Mouse (Mus musculus): ENCODE results near the gene Smurf1. TPM values are rescaled to one million over a fixed set of nuclear protein-coding genes. Genes with fewer than 3 reads are reported as not detected.

Gene Smurf1
- polyA plus RNA-seq, 1 experiment, result 16.4 TPM

DNA sequence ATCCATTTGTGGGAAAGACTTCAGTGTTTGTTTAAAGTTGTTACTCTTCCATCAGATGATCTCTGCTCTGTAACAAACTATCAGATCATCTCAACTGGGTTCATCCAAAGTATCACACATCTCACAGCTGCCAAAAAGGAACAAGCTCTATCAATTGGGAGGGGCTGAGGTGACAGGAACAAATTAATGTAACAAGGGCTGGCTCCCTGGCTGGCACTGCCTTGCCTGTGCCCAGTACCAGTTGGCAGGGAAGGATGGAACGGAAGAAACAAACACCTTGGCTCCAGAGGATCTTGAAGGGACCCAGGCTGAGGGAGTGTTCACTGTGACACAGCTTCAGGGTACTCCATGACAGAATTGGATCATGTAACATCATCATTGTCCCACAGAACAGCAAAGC, 17.6 kb downstream of the Smurf1 start:
- Histone ChIP-seq H3K27ac (ENCODE audit: insufficient read depth, low read length) (no peak overlapping the region), H3K27me3 (ENCODE audit: control insufficient read depth, insufficient read depth, low read length) (no peaks in the 10 kb centered on the region), H3K4me1 (ENCODE audit: control insufficient read depth, insufficient read depth, insufficient read length) (no peaks in the 10 kb centered on the region), H3K4me3 (ENCODE audit: extremely low read depth, insufficient read depth, insufficient read length) (no peak overlapping the region), H3K36me3 (ENCODE audit: control insufficient read depth, insufficient read depth, low read length) (no peaks in the 10 kb centered on the region)
- 85% methylated on average over 1 of the region's 1 CpGs for WGBS
- no peak for DNase-seq (ENCODE audit: low read depth in 1 of 2, low spot score in 2 of 2)
- no peak for TF ChIP-seq CTCF (IDR thresholded peaks at IDR 0.05; ENCODE audit: extremely low read depth, insufficient read depth, insufficient read length, insufficient replicate concordance)
- TF ChIP-seq POLR2A (IDR thresholded peaks at IDR 0.05; ENCODE audit: low read depth, low read length), result no peak

DNA sequence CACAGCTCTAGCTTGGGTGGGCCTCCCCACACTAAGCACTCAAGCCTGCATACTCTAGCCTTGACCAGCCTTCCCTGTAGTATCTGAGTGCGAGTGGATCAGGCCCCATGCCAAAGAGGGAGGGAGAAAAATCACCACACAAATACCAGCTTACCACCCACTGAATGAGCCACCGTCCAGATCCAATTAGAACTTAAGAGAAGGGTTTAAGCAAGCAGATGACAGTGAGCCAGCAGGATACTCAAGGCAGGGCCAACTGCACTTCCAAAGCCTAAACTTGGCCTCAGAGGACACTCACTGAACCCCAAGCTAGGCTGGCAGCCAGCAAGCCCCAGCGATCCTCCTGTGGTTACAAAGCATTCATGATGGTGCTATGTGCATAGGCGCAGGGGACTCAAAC, 19.6 kb downstream of the Smurf1 start:
- H3K4me1 ChIP-seq (ENCODE audit: control insufficient read depth, insufficient read depth, insufficient read length), result no peaks in the 10 kb centered on the region; the same call in 1 of the 2 replicates
- H3K36me3 ChIP-seq (ENCODE audit: control insufficient read depth, insufficient read depth, low read length), result no peaks in the 10 kb centered on the region
- no peaks in the 10 kb centered on the region for H3K27me3 ChIP-seq (ENCODE audit: control insufficient read depth, insufficient read depth, low read length)
- no peak overlapping the region for H3K27ac ChIP-seq (ENCODE audit: insufficient read depth, low read length)
- no peak for TF ChIP-seq POLR2A (IDR thresholded peaks at IDR 0.05; ENCODE audit: low read depth, low read length)
- no peak for TF ChIP-seq CTCF (IDR thresholded peaks at IDR 0.05; ENCODE audit: extremely low read depth, insufficient read depth, insufficient read length, insufficient replicate concordance)
- H3K4me3 ChIP-seq (ENCODE audit: extremely low read depth, insufficient read depth, insufficient read length), result no peak overlapping the region
- DNase-seq (ENCODE audit: low read depth in 1 of 2, low spot score in 2 of 2), result no peak
- 82% methylated on average over 4 of the region's 4 CpGs for WGBS

GRCm38 (mm10) chr5:144944932-144945331, 20.7 kb downstream of the Smurf1 start:
- H3K4me1 ChIP-seq (ENCODE audit: control insufficient read depth, insufficient read depth, insufficient read length), result no peaks in the 10 kb centered on the region; the same call in 1 of the 2 replicates
- H3K27ac ChIP-seq (ENCODE audit: insufficient read depth, low read length), result no peak overlapping the region
- no peak for DNase-seq (ENCODE audit: low read depth in 1 of 2, low spot score in 2 of 2)
- no peak overlapping the region for H3K4me3 ChIP-seq (ENCODE audit: extremely low read depth, insufficient read depth, insufficient read length)
- no peaks in the 10 kb centered on the region for H3K27me3 ChIP-seq (ENCODE audit: control insufficient read depth, insufficient read depth, low read length)
- TF ChIP-seq POLR2A (IDR thresholded peaks at IDR 0.05; ENCODE audit: low read depth, low read length) (no peak), CTCF (IDR thresholded peaks at IDR 0.05; ENCODE audit: extremely low read depth, insufficient read depth, insufficient read length, insufficient replicate concordance) (no peak)
- no peaks in the 10 kb centered on the region for H3K36me3 ChIP-seq (ENCODE audit: control insufficient read depth, insufficient read depth, low read length)
- WGBS, result 85% methylated on average over 7 of the region's 7 CpGs

- Histone ChIP-seq H3K4me3 (ENCODE audit: extremely low read depth, insufficient read depth, insufficient read length) (no peak overlapping the region), H3K4me1 (ENCODE audit: control insufficient read depth, insufficient read depth, insufficient read length) (no peaks in the 10 kb centered on the region; the same call in 1 of the 2 replicates), H3K27me3 (ENCODE audit: control insufficient read depth, insufficient read depth, low read length) (no peaks in the 10 kb centered on the region), H3K36me3 (ENCODE audit: control insufficient read depth, insufficient read depth, low read length) (no peaks in the 10 kb centered on the region), H3K27ac (ENCODE audit: insufficient read depth, low read length) (no peak overlapping the region)
- no peak for DNase-seq (ENCODE audit: low read depth in 1 of 2, low spot score in 2 of 2)
- TF ChIP-seq CTCF (IDR thresholded peaks at IDR 0.05; ENCODE audit: extremely low read depth, insufficient read depth, insufficient read length, insufficient replicate concordance), result no peak
- TF ChIP-seq POLR2A (IDR thresholded peaks at IDR 0.05; ENCODE audit: low read depth, low read length), result no peak
- 85% methylated on average over 4 of the region's 4 CpGs for WGBS
These were observed 21.3 kb downstream of the Smurf1 start for GRCm38 (mm10) chr5:144944370-144944769.

- Histone ChIP-seq H3K27me3 (ENCODE audit: control insufficient read depth, insufficient read depth, low read length) (no peaks in the 10 kb centered on the region), H3K4me1 (ENCODE audit: control insufficient read depth, insufficient read depth, insufficient read length) (no peaks in the 10 kb centered on the region; the same call in 1 of the 2 replicates), H3K27ac (ENCODE audit: insufficient read depth, low read length) (no peak overlapping the region), H3K36me3 (ENCODE audit: control insufficient read depth, insufficient read depth, low read length) (no peaks in the 10 kb centered on the region), H3K4me3 (ENCODE audit: extremely low read depth, insufficient read depth, insufficient read length) (no peak overlapping the region)
- DNase-seq (ENCODE audit: low read depth in 1 of 2, low spot score in 2 of 2), result no peak
- 85% methylated on average over 6 of the region's 6 CpGs for WGBS
- TF ChIP-seq CTCF (IDR thresholded peaks at IDR 0.05; ENCODE audit: extremely low read depth, insufficient read depth, insufficient read length, insufficient replicate concordance) (no peak), POLR2A (IDR thresholded peaks at IDR 0.05; ENCODE audit: low read depth, low read length) (no peak)
These were observed 22.3 kb downstream of the Smurf1 start for GRCm38 (mm10) chr5:144943346-144943745.

DNA sequence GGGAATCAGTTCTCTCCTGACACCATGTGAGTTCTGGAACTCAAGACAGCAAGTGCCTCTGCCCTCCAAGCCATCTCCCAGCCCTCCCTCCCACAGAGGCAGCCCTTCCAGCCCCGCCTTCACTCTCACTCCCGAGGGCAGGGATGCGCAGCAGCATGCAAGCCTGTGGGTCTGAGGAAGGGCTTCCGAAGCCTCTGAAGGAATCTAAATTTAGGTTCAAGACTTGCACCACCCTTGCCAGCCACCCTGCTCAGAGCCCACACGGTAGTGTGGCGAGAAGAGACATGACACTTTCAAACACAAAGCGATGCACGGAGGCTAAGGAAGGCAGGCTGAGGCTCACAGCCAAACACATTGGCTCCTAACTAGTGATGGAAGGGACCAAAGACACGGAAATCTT, 23.2 kb downstream of the Smurf1 start:
- no peaks in the 10 kb centered on the region for H3K27me3 ChIP-seq (ENCODE audit: control insufficient read depth, insufficient read depth, low read length)
- no peak overlapping the region for H3K4me3 ChIP-seq (ENCODE audit: extremely low read depth, insufficient read depth, insufficient read length)
- no peak for DNase-seq (ENCODE audit: low read depth in 1 of 2, low spot score in 2 of 2)
- H3K36me3 ChIP-seq (ENCODE audit: control insufficient read depth, insufficient read depth, low read length), result no peaks in the 10 kb centered on the region
- no peak for TF ChIP-seq POLR2A (IDR thresholded peaks at IDR 0.05; ENCODE audit: low read depth, low read length)
- no peak for TF ChIP-seq CTCF (IDR thresholded peaks at IDR 0.05; ENCODE audit: extremely low read depth, insufficient read depth, insufficient read length, insufficient replicate concordance)
- H3K27ac ChIP-seq (ENCODE audit: insufficient read depth, low read length), result no peak overlapping the region
- peaks cover 5% of the 10 kb centered on the region; the same call in 1 of the 2 replicates for H3K4me1 ChIP-seq (ENCODE audit: control insufficient read depth, insufficient read depth, insufficient read length)
- WGBS, result 80% methylated on average over 9 of the region's 9 CpGs

GRCm38 (mm10) chr5:144940904-144941303, 24.7 kb downstream of the Smurf1 start:
- 70% methylated on average over 3 of the region's 3 CpGs for WGBS
- no peak for DNase-seq (ENCODE audit: low read depth in 1 of 2, low spot score in 2 of 2)
- Histone ChIP-seq H3K36me3 (ENCODE audit: control insufficient read depth, insufficient read depth, low read length) (no peaks in the 10 kb centered on the region), H3K27me3 (ENCODE audit: control insufficient read depth, insufficient read depth, low read length) (no peaks in the 10 kb centered on the region), H3K4me1 (ENCODE audit: control insufficient read depth, insufficient read depth, insufficient read length) (peaks cover 9% of the 10 kb centered on the region; the same call in 1 of the 2 replicates), H3K27ac (ENCODE audit: insufficient read depth, low read length) (no peak overlapping the region), H3K4me3 (ENCODE audit: extremely low read depth, insufficient read depth, insufficient read length) (no peak overlapping the region)
- TF ChIP-seq CTCF (IDR thresholded peaks at IDR 0.05; ENCODE audit: extremely low read depth, insufficient read depth, insufficient read length, insufficient replicate concordance) (no peak), POLR2A (IDR thresholded peaks at IDR 0.05; ENCODE audit: low read depth, low read length) (no peak)

Data from spleen, adult 2 months (tissue).